Mouse (Mus musculus) fat pad, adult 2 months (tissue): ENCODE results near the gene Bod1l.

Source experiments
- DNase-seq: peaks from one replicate; pipeline ENCODE4 v3.0.0-alpha.2; 2011; ENCODE audit warnings: low read depth, low spot score; ENCODE audit errors: extremely low read depth

Gene Bod1l

GRCm38 (mm10) chr5:41801622-41802021 lies 42.5 kb downstream of the Bod1l start:
- no peak for DNase-seq

GRCm38 (mm10) chr5:41794434-41794833 lies 49.7 kb downstream of the Bod1l start:
- DNase-seq = no peak

GRCm38 (mm10) chr5:41790517-41790916 lies 53.6 kb downstream of the Bod1l start:
- DNase-seq = no peak

GRCm38 (mm10) chr5:41788877-41789276 lies 55.2 kb downstream of the Bod1l start:
- no peak for DNase-seq

GRCm38 (mm10) chr5:41781890-41782289 lies 62.2 kb downstream of the Bod1l start:
- DNase-seq = no peak

- no peak for DNase-seq
Observed at GRCm38 (mm10) chr5:41780026-41780425, 64.1 kb downstream of the Bod1l start.

GRCm38 (mm10) chr5:41775728-41776127 lies 68.4 kb downstream of the Bod1l start:
- no peak for DNase-seq

- no peak for DNase-seq
Observed at GRCm38 (mm10) chr5:41775273-41775672, 68.8 kb downstream of the Bod1l start.

GRCm38 (mm10) chr5:41768382-41769040 lies 75.6 kb downstream of the Bod1l start:
- no peak for DNase-seq

GRCm38 (mm10) chr5:41767296-41768200 lies 76.6 kb downstream of the Bod1l start:
- DNase-seq = no peak

- no peak for DNase-seq
Observed at GRCm38 (mm10) chr5:41766406-41767010, 77.6 kb downstream of the Bod1l start.

GRCm38 (mm10) chr5:41765626-41766405 lies 78.3 kb downstream of the Bod1l start:
- no peak for DNase-seq

- no peak for DNase-seq
Observed at GRCm38 (mm10) chr5:41763731-41764721, 80.1 kb downstream of the Bod1l start, which contains the start of gene Nkx3-2. Nkx3-2 (minus strand) TSS chr5:41764501.

- DNase-seq = no peak
Observed at GRCm38 (mm10) chr5:41762947-41763730, 81.0 kb downstream of the Bod1l start.

GRCm38 (mm10) chr5:41762141-41762946 lies 81.8 kb downstream of the Bod1l start:
- no peak for DNase-seq

- DNase-seq = no peak
Observed at GRCm38 (mm10) chr5:41761509-41762140, 82.5 kb downstream of the Bod1l start.

GRCm38 (mm10) chr5:41760831-41761508 lies 83.1 kb downstream of the Bod1l start:
- no peak for DNase-seq
